Mouse (Mus musculus) cerebellum, adult 8-10 months (tissue): ENCODE results near the gene Mnd1.

ENCODE experiments used
- DNase-seq: peaks from one replicate; pipeline ENCODE4 v3.0.0; 2022

Gene Mnd1

GRCm38 (mm10) chr3:84040476-84041082 lies 115.0 kb downstream of the Mnd1 start:
- no peak for DNase-seq

DNA sequence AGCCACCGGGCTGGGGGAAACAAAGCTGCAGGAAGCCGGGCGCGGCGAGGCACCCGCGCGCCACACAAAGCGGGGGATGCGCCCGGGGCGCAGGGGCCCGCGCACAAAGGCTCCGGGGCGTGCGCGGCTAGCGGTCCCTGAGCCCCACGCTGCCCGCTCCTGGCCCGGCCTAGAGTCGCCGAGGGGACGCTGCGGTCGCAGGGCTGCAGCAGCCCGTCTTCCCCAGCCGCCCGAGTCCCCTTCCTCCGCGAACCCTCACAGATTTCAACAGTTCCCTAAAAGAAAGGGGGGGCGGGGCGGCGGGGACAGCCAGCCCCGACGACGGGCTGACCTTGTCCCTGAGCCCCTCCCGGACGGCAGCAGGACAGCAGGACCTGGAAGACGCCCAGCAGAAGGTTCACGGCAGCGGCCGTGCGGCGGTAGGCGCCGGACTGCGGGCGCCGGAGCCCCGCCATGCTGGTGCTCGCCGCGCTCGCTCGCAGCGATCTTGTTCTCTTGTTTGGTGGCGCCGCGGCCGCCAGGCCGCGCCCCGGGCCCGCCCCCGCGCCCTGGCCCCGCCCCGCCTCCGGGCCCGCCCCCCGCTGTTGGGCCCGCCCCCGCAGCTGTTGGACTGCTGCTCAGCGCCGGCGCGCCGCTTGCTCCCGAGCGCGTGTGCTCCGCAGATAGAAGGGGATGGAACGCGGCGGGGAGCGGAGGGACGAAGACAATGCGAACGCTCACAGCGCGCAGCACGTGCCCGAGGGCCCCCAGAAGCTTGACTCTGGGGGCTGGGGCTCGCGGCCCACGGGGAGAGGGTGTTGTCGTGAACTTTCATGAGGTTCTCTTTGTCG lies 115.7 kb downstream of the Mnd1 start, which contains the start of gene Tmem131l:
Tmem131l (minus strand) TSS at position 530 of the 830 bp plus-strand sequence.
- peak; percentile 65 for DNase-seq

GRCm38 (mm10) chr3:84038981-84039645 lies 116.5 kb downstream of the Mnd1 start:
- DNase-seq, result peak; percentile 45

DNA sequence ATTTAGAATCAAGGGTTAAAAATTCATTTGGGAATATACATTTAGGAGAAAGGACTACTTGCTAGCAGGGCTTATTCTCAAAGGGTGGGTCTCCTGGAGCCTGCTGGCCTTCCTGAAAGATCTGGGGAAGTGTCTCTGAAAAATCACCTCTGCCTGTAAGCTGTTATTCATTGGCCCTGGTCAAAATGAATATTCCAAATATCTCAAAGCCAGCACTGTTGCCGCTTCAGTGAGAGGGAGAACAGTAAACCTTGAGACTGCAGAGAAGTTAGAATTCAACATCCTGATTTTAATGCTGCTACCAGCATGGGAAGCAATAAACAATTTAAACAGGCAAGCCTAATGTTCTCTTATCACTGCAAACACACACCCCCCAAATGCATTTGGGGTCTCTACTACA lies 117.5 kb downstream of the Mnd1 start:
- no peak for DNase-seq
